Mouse (Mus musculus): ENCODE results near the gene Cnot10.
"Not testable (repeated sequence)": the region's sequence is repeated elsewhere in the genome, so short reads cannot be mapped to it uniquely, and the experiment has no call there.

Cnot10 gene

GRCm38 (mm10) chr9:114650938-114651634 lies 11.1 kb upstream of the Cnot10 start:
- no peak for DNase-seq (ENCODE audit: low spot score in 2 of 2)

- no peak for DNase-seq (ENCODE audit: low spot score in 2 of 2)
These were observed 9.4 kb upstream of the Cnot10 start for GRCm38 (mm10) chr9:114649371-114649770.

- DNase-seq (ENCODE audit: low spot score in 2 of 2), result not testable (repeated sequence)
These were observed 8.5 kb upstream of the Cnot10 start for GRCm38 (mm10) chr9:114648472-114648871.

DNA sequence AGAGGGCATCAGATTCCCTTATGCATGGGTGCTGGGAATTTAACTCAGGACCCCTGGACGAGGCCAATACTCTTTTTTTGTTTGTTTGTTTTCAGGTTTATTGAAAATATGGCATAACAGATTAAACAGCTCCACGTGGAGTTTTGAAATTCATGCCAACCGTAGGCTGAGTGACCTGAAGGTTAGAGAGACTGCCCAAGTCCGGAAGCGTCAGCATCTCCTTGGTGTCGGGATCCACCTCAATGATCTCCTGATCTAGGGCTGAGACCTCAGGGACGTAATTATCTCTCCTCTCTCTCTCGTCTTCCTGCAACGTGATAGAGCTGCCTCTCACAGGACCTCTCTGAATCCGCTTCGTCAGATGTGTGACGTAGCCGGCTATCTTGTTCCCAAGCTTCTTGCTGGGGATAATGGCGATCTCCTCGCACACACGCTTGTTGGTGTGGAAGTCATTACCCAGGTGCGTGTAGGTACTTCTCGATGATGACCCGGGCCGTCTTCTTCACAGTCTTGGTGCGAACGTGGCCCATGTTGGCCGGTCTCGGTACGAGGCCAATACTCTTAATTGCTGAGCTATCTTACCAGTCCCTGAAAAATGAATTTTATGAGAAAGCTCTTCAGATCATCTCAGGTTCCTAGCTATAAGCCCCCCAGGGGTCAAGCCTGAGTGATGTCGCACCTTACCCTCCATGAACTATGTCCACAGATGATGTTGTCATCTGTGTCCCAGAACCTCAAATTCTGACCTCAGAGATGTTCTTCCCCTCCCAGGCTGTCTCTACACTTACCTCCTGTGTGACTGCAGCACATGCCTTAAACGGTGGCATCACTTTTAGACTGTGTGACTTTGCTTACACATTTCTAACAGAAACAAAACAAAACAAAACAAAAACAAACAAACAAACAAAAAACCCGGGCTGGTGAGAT lies 7.8 kb upstream of the Cnot10 start:
- DNase-seq (ENCODE audit: low spot score in 2 of 2), result no peak

GRCm38 (mm10) chr9:114646556-114647505 lies 6.8 kb upstream of the Cnot10 start:
- DNase-seq (ENCODE audit: low spot score in 2 of 2), result no peak

GRCm38 (mm10) chr9:114639186-114639748 lies 717 bp downstream of the Cnot10 start:
- no peak for DNase-seq (ENCODE audit: low spot score in 2 of 2)

DNA sequence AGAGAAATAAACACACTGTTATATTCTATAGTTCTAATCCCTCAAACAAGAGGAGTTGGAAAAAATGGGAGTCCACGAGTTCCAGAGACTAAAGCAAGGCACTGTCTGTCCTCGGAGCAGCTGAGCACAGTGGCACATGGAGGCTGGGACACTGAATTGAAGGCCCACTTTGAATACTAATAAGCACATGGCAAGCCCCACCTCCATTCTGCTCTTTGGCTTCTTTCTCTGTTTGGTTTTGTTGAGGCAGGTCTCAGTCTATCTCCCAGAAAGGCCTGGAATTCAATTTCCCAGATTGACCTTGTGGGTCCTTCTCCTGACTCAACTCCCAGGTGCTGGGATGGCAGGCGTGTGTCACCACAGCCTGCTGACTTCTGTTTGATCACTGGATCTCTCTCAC lies 3.2 kb downstream of the Cnot10 start:
- no peak for DNase-seq (ENCODE audit: low spot score in 2 of 2)

DNA sequence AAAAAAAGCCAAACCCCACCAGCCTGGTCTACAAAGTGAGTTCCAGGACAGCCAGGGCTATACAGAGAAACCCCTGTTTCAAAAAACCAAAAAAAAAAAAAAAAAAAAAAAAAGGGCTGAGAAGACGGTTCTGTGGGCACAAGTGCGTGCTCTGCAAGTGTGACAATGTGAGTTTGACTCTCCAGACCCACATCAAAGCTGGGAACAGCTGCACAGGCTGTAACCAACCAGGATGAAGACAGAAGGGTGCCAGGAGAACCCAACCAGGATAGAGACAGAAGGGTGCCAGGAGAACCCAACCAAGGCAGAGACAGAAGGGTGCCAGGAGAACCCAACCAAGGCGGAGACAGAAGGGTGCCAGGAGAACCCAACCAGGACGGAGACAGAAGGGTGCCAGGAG lies 3.8 kb downstream of the Cnot10 start:
- DNase-seq (ENCODE audit: low spot score in 2 of 2), result no peak

GRCm38 (mm10) chr9:114632331-114632730 lies 7.7 kb downstream of the Cnot10 start:
- no peak for DNase-seq (ENCODE audit: low spot score in 2 of 2)

GRCm38 (mm10) chr9:114626726-114627125 lies 13.3 kb downstream of the Cnot10 start:
- DNase-seq (ENCODE audit: low spot score in 2 of 2), result no peak

GRCm38 (mm10) chr9:114624178-114624577 lies 15.8 kb downstream of the Cnot10 start:
- DNase-seq (ENCODE audit: low spot score in 2 of 2), result no peak

DNA sequence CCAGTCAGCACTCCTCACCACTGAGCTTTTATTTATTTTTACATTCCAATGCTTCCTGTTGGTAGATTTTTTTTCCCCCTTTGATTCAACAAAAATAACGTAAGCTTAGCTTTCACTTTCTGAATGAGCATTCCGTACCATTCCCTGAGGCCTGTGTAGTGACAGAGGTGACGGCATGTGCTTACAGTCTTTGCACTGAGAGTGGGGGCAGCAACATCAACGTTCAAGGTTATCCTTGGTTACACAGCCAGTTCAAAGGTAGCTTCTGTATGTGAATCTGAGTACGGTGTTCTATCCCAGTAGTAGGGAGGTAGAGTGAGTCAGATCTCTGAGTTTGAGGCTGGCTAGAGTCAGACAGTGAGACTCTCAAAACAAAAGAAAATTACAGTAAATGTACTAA lies 18.8 kb downstream of the Cnot10 start:
- DNase-seq (ENCODE audit: low spot score in 2 of 2), result no peak

- no peak for DNase-seq (ENCODE audit: low spot score in 2 of 2)
These were observed 25.6 kb downstream of the Cnot10 start for GRCm38 (mm10) chr9:114614176-114614953.

DNA sequence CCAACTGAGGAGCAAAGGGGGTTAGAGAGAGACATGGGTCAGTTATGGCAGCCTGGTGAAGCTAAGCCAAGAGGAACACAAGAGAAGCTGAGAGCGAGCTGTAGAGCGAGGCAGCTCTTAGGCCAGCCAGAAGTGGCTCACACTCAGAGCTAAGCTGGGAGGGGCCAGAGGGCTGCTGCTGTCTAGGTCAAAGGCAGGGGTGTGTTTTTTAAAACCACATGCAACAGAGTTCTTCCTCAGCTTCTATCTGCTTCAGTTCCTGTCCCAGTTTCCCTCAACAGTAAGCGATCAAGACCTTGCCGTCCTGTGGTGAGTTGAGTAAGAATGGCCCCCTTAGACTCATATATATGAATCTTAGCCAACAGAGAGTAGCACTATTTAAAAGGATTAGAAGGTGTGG lies 27.0 kb downstream of the Cnot10 start:
- DNase-seq (ENCODE audit: low spot score in 2 of 2), result no peak

DNA sequence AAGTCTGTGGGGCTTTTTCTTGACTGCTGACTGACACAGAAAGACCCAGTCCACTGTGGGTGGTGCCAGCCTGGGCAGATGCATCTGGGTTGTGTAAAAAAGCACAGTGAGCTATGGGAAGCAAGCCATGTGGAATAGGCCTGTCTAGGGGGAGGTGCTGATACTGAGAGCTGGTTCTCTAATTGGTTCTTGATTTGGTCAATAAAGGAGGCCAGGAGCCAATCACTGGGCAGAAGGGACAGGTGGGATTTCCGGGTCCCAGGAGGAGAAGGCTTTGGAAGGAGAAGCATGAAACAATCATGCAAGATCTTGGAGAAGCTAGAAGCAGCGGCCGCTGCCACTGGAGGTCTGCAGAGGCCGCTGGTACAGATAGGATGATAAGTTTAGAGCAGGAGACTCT lies 27.4 kb downstream of the Cnot10 start:
- no peak for DNase-seq (ENCODE audit: low spot score in 2 of 2)

GRCm38 (mm10) chr9:114610266-114610665 lies 29.7 kb downstream of the Cnot10 start:
- DNase-seq (ENCODE audit: low spot score in 2 of 2), result no peak

DNA sequence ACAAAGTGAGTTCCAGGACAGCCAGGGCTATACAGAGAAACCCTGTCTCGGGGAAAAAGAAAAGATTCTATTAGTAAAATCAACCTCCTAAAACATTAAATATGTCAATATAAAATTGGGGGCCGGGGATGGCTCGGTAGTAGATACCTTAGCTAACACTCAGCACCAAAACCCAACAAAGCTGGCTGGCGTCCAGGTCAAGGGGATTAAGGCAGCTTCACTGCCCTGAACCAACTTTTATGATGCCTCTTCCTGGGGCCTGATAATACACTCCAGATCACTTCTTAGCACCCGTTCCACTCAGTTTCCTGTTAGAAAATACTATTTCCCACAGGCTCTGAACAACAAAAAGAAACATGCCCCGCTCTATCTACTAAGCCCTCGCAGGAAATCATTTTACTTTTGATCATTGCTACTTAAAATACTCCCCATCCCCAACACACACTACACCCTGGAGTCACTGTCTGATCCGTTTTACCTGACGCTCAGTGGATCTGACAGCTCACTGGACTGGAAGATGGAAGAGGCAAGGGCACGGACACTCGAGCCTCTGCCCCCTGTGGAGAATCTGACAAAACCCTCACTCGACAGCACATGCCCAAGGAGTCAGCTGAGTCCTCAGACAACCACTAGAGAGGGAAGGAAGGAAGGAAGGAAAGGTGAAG lies 36.0 kb downstream of the Cnot10 start:
- DNase-seq (ENCODE audit: low spot score in 2 of 2), result no peak

GRCm38 (mm10) chr9:114601096-114601495 lies 38.9 kb downstream of the Cnot10 start:
- DNase-seq (ENCODE audit: low spot score in 2 of 2), result no peak

DNA sequence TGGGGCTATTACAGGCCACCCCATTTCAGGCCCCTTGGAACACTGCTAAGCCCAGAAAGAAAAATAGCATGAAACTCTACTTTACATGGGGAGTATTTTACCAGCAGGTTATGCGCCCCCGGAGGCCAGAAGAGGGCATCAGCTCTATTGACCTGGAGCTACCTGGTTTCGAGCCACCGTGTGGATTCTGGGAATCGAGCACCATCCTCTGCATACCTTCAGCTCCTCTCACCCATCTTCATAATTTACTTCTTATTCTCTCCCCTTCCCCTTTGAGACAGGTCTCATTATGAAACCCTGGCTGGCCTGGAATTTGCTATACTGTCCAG lies 55.0 kb downstream of the Cnot10 start:
- no peak for DNase-seq (ENCODE audit: low spot score in 2 of 2)
